Mouse (Mus musculus) left cerebral cortex, postnatal 4 days (tissue): ENCODE measurements at regions not wholly inside any gene's neighbourhood (a gene's known extent, or its start where the extent isn't known, plus 50 kb on each side); places are given as distances from the start of the nearest gene placed in this dataset.
A peak's percentile ranks its signal among the peaks of the same experiment; 100 is the strongest.

Experiments used
- DNase-seq: peaks from one replicate; pipeline ENCODE4 v3.0.0-alpha.2; 2022
- intact Hi-C: fragments of 180-260 bp; cut with DNase I; formaldehyde crosslinking; loops from one replicate; pipeline ENCODE4 v1.15.1; 2025

DNA sequence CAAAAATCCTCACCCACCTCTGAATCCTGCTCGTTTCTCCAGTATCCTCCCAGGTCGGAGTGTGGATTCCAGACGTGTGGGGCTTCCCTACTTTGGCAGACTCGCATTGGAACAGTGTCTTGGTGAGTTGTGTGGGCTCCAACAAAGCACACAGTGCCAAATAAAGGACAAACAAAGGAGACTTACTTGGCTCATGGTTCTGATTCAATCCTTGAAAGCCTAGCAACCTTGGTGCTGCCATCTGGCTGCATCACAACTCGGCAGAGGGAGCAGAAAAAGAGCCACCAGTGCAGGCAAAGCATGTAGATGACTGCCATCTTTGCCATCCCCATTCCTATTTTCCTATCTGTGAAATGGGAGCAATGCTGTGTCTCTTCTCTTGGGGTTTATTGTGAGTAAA, 64.0 kb downstream of the Il9r start:
- intact Hi-C loops: no loop called here

GRCm38 (mm10) chr11:32133996-32134395, 66.1 kb downstream of the Il9r start:
- intact Hi-C loops: no loop called here

More for the DNA sequence above, 64.0 kb downstream of the Il9r start:
- peak; percentile 49 for DNase-seq

DNA sequence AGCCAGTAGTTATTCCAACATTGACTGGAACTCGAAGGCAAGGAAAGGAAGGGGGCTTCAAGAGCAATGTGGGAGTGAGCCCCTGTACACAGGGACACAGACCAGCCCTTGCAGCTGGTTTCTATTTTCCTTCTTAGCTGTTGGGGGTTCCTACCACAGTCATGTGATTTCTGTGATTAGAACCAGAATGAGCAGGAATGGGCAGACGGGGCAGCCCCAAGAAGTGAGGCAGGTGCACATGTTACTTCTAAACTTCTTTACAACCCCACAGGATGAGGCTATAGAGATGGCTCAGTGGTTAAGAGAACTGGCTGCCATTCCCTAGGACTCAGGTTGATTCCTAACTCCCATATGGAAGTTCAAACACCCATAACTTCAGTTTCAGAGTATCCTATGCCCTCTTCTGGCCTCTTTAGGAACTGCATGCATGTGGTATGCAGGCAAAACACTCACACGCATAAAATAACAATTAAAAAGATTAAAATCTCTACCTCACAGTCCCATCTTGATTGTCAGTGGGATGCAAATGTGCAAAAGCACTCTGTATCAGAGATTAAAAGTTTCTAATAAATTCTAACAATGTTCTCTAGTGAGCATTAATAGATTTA, 68.0 kb downstream of the Il9r start:
- DNase-seq: no peak
- intact Hi-C loops: no loop called here

More at GRCm38 (mm10) chr11:32133996-32134395, 66.1 kb downstream of the Il9r start:
- DNase-seq: no peak

GRCm38 (mm10) chr11:32128551-32128950, 71.5 kb downstream of the Il9r start:
- DNase-seq: no peak
- intact Hi-C loops: no loop called here

- no peak for DNase-seq
- intact Hi-C loops: no loop called here
Observed at GRCm38 (mm10) chr11:32128018-32128417, 72.1 kb downstream of the Il9r start.

DNA sequence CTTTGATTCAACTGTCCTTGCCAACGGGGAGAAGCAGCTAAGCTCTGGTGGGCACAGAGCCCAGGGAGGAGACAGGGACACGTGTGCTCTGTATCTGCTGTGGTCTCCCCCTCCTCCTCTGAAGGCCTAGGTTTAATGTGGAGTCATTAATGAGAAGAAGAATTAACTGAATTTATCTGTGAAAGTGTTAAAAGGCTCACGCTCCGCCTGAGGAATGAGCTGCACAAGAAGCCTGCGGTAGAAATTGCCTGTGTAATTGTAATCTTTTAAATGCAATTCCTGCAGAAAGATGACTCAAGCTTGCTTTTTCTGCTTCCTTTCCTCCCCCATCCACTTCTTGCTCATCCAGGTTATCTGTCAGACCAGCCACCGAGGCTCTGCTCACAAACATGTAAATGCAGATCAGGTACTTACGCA, 72.7 kb downstream of the Il9r start:
- intact Hi-C loops: no loop called here
- peak; percentile 69 for DNase-seq

- intact Hi-C loops: no loop called here
- DNase-seq: no peak
Observed at GRCm38 (mm10) chr11:32126786-32127185, 73.3 kb downstream of the Il9r start.

GRCm38 (mm10) chr11:32126311-32126698, 73.8 kb downstream of the Il9r start:
- no peak for DNase-seq
- intact Hi-C loops: no loop called here

DNA sequence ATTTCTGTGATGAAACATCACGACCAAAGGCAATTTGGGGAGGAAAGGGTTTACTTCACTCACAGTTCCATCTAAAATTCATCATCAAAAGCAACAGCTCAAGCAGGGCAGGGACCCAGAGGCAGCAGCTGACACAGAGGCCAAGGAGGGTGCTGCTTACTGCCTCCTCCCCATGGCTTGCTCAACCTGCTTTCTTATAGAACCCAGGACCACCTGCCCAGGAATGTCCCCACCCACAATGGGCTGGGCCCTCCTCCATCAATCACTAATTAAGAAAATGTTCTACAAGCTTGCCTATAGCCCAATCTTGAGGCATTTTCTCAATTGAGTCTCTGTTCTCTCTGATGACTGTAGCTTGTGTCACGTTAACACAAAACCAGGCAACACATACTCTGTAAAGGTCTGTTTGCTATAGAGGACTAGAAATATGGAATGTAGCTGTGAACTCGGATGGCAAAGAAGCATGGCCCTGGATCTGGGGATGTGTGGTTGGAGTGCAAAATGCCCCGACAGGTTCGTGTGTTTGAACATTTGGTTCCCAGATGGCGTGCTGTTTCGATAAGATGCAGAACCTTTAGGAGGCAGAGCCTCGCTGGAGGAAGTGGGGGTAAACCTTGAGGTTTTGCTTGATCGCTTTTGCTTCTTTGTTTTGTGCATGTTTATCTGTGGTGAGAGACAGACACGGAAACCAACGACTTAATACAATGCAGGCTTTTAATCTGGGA, 74.3 kb downstream of the Il9r start:
- no peak for DNase-seq
- intact Hi-C loops: no loop called here

DNA sequence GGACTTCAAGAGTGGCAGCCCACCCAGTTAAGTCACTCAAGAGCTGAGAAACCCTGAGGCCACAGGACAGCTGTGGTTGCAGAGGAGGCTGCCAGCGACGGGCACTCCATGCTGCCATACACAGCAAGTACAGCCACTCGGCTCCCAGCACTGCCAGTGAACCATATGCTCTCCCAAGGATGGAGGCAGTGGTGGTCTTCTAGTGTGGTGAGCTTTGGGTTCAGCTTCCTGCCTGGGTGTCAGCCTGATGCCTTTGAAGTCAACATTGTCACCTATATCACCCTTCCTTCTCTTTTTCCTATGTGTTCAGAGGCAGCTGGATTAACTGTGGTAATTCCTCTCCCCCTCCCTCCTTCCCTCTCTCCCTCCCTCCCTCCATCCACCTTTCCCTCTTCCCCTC, 79.5 kb downstream of the Il9r start:
- no peak for DNase-seq
- intact Hi-C loops: no loop called here

DNA sequence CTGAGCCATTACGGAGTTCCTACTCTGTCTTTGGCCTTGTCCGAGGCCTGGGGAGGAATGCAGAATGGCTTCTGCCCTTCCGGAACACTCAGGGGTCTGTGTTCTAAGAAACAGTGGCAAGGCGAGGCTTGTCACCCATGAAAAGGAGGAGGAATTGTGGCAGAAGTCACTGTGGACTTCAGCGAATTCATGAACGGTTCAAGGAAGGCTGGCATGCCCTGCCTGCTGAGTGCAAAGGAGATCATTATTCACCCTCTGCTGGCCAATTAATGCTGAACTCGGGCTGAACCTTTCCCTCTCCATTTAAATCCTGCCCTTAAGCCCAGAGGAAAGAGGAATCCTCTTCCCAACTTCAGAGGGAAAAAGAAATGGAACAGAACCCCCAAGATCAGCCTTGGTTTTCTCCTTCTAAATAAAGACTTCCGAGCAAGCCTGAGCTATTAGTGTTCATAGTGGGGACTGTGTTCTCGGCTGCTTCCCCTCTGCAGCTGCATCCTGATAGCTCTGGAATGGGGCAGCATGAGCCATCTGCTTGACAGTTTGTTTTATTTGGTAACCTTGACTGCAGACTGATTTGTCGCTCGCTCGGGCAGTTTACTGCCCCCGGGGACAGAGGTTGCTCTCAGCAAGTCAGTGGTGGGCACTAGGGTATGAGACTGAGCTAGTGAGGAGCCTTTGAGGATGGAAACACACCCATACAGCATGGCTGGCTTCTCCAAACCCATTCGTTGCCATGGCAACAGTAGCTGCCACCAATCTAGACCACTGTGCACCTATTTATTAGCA, 81.0 kb downstream of the Il9r start:
- intact Hi-C loops: no loop called here
- DNase-seq: peak; percentile 31

DNA sequence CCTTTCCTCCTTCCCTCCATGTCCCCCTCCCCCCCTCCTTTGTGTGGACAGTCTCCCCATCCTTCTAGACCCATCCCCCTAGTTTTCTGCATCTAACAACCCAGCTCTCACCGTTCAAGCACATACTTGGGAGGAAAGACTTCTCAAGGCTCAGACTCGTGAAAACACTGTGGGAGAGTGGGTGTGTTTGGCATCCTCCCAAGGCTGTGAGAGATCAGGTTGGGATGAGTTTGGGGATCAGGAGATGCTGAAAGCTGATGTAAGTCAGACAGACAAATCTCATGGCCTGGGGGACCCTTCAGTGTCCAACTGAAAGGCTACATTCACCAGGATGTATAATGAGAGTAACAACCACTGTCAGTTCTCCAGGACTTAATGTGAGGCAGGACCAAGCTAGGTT, 82.1 kb downstream of the Il9r start:
- no peak for DNase-seq
- intact Hi-C loops: no loop called here

DNA sequence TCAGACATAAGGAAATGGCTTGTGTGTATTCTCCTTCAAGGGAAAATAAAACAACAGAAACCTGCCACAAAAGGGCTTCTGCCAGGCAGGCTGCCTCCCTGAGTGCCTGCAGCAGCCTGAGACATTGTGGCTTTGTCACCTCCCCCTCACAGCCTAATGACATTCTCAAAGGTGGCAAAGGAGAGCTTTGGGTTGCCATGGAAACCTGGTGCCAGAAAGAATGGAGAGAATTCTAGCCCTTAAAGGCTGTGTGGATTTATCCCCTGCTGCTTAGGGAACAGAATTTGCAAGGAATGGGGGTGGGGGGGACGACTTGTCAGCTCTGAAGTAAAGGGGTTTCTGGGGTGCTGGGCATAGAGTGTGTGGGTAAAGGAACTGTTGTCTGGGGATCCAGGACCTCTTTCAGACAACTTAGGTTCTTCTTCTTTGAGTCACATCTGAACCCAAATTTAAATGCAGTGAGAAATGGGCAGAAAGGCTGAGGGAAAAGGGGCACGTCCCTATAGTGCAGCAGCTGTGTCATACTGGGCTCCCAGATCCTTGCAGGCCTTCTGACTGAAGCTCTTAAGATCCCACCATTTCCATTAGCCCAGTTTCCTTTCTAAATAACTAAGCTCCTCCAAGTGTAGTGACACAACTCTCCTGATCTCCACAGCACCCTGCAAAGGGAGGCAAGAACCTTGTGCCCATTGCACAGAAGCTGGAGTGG, 86.8 kb downstream of the Il9r start:
- peak; percentile 56 for DNase-seq
- intact Hi-C loops: no loop called here

DNA sequence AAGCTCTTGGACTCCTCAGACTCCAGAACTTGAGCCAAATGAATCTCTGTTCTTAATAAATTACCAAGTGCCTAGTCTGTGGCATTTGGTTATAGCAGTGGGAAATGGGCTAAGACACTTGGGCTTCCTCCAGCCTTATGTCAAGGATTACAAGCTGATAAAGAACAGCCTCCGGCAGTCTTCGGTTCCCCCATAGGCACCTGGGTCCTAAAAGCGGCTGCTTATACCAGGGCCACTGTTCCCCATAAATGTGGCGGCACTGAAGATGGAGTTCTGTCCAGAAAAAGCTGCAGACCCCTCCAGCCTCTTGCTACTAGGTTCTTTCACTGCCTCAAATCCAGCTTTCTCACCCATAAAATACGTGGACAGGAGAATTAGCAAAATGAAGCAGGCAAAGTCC, 87.6 kb downstream of the Il9r start:
- DNase-seq: no peak
- intact Hi-C loops: no loop called here

DNA sequence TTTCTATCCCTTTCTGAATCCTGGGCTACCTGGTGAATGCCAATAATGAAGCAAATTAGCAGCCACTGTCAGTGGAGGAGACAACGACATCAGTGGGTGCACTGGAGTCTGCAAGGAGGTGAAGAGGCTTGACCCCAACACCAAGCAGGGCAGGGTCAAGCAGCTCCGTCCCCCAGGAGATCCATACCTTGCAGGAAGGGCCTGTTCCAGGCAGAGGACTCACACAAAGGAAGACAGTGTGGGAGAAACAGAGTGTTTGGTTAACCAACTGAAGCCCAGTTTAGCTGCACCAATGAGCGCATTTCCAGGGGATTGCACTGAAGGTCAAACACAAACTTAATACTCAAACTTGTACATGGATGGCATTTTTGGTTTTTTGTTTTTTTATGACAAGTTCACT, 88.2 kb downstream of the Il9r start:
- DNase-seq: no peak

DNA sequence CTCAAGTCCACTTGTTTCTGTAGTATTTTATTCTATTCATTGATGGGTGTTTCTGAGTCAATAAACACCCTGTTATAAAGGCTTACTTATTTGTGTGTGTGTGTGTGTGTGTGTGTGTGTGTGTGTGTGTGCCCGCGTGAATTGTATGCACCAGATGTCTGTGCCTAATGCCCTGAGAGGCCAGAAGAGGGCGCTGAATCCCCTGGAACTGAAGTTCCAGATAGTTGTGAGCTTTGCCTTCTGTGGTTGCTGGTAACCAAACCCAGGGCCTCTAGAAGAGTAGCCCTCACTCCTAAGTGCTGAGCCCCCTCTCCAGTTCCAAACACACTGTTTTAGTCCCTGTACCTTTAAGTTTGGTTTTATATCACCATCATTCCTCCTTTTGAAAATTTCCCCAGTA, 90.2 kb downstream of the Il9r start:
- no peak for DNase-seq
- intact Hi-C loops: loop anchor here (5.0 kb wide), 1 partner anchor 108 kb away; the partner anchor contains the start of gene Nsg2

More for the DNA sequence above, 88.2 kb downstream of the Il9r start:
- intact Hi-C loops: no loop called here
